Mouse (Mus musculus): Measurements from ENCODE around the gene Camkmt.

Gene Camkmt

GRCm38 (mm10) chr17:85495012-85495754 lies 404.8 kb downstream of the Camkmt start:
- no peak for DNase-seq (ENCODE audit: low spot score in 2 of 2)

GRCm38 (mm10) chr17:85495871-85496270 lies 405.5 kb downstream of the Camkmt start:
- DNase-seq (ENCODE audit: low spot score in 2 of 2) = no peak

- no peak for DNase-seq (ENCODE audit: low spot score in 2 of 2)
Observed at GRCm38 (mm10) chr17:85504888-85505287, 414.5 kb downstream of the Camkmt start.

GRCm38 (mm10) chr17:85506206-85507088 lies 416.1 kb downstream of the Camkmt start:
- DNase-seq (ENCODE audit: low spot score in 2 of 2) = no peak

GRCm38 (mm10) chr17:85507089-85507460 lies 416.7 kb downstream of the Camkmt start:
- no peak for DNase-seq (ENCODE audit: low spot score in 2 of 2)

Data from spleen, postnatal 36 days (tissue).